Mouse (Mus musculus): ENCODE data around the gene Gm14403.
"Not testable (repeated sequence)": the region's sequence is repeated elsewhere in the genome, so short reads cannot be mapped to it uniquely, and the experiment has no call there.

Gm14403 gene

GRCm38 (mm10) chr2:177498067-177498466 lies at the start of gene Gm14403:
Gene Gm14403 (plus strand): TSS chr2:177498215.
- in situ Hi-C loops (cut with MboI): not testable (repeated sequence)

GRCm38 (mm10) chr2:177464676-177465075 lies 33.3 kb upstream of the Gm14403 start, which contains the start of gene Zfp970:
Gene Zfp970 (plus strand): TSS chr2:177464733.
- in situ Hi-C loops (cut with MboI): not testable (repeated sequence)

GRCm38 (mm10) chr2:177468222-177468621 lies 29.8 kb upstream of the Gm14403 start:
- in situ Hi-C loops (cut with MboI): not testable (repeated sequence)

GRCm38 (mm10) chr2:177472261-177472660 lies 25.8 kb upstream of the Gm14403 start:
- in situ Hi-C loops (cut with MboI): not testable (repeated sequence)

- in situ Hi-C loops (cut with MboI): not testable (repeated sequence)
Measured at GRCm38 (mm10) chr2:177481971-177482370, 16.0 kb upstream of the Gm14403 start.

GRCm38 (mm10) chr2:177483238-177483948 lies 14.6 kb upstream of the Gm14403 start:
- in situ Hi-C loops (cut with MboI): not testable (repeated sequence)

- in situ Hi-C loops (cut with MboI): not testable (repeated sequence)
Measured at GRCm38 (mm10) chr2:177499182-177499581, 1.2 kb downstream of the Gm14403 start.

GRCm38 (mm10) chr2:177505211-177505719 lies 7.2 kb downstream of the Gm14403 start:
- in situ Hi-C loops (cut with MboI): not testable (repeated sequence)

- in situ Hi-C loops (cut with MboI): not testable (repeated sequence)
Measured at GRCm38 (mm10) chr2:177511381-177511780, 13.4 kb downstream of the Gm14403 start.

- in situ Hi-C loops (cut with MboI): not testable (repeated sequence)
Measured at GRCm38 (mm10) chr2:177511972-177512371, 14.0 kb downstream of the Gm14403 start.

- in situ Hi-C loops (cut with MboI): not testable (repeated sequence)
Measured at GRCm38 (mm10) chr2:177513991-177514479, 16.0 kb downstream of the Gm14403 start.

- in situ Hi-C loops (cut with MboI): not testable (repeated sequence)
Measured at GRCm38 (mm10) chr2:177517746-177518145, 19.7 kb downstream of the Gm14403 start.

- in situ Hi-C loops (cut with MboI): not testable (repeated sequence)
Measured at GRCm38 (mm10) chr2:177518354-177518753, 20.3 kb downstream of the Gm14403 start.

GRCm38 (mm10) chr2:177518960-177519359 lies 20.9 kb downstream of the Gm14403 start:
- in situ Hi-C loops (cut with MboI): not testable (repeated sequence)

GRCm38 (mm10) chr2:177520035-177520434 lies 22.0 kb downstream of the Gm14403 start:
- in situ Hi-C loops (cut with MboI): no loop called here

- in situ Hi-C loops (cut with MboI): no loop called here
Measured at GRCm38 (mm10) chr2:177523061-177523460, 25.0 kb downstream of the Gm14403 start.

GRCm38 (mm10) chr2:177523674-177524073 lies 25.7 kb downstream of the Gm14403 start:
- in situ Hi-C loops (cut with MboI): not testable (repeated sequence)

GRCm38 (mm10) chr2:177524171-177524570 lies 26.2 kb downstream of the Gm14403 start:
- in situ Hi-C loops (cut with MboI): not testable (repeated sequence)

- in situ Hi-C loops (cut with MboI): no loop called here
Measured at GRCm38 (mm10) chr2:177535876-177536275, 37.9 kb downstream of the Gm14403 start.

- in situ Hi-C loops (cut with MboI): not testable (repeated sequence)
Measured at GRCm38 (mm10) chr2:177537141-177537540, 39.1 kb downstream of the Gm14403 start.

GRCm38 (mm10) chr2:177537717-177538116 lies 39.7 kb downstream of the Gm14403 start:
- in situ Hi-C loops (cut with MboI): not testable (repeated sequence)

- in situ Hi-C loops (cut with MboI): not testable (repeated sequence)
Measured at GRCm38 (mm10) chr2:177555261-177555660, 57.2 kb downstream of the Gm14403 start.

All from mature B cell (primary cell).